Mouse (Mus musculus) left cerebral cortex, adult 2 months (tissue): ENCODE results near the gene Mpig6b. TPM values are rescaled to one million over a fixed set of nuclear protein-coding genes. Genes with fewer than 3 reads are reported as not detected.
A peak's percentile ranks its signal among the peaks of the same experiment; 100 is the strongest.

ENCODE experiments used
- DNase-seq, 2 experiments: peaks; one replicate each; pipeline ENCODE4 v3.0.0; 2021 to 2022; ENCODE audit warnings: low spot score in 2 of 2, mixed read lengths in 1 of 2; ENCODE audit errors: extremely low spot score in 1 of 2
- H3K27ac ChIP-seq: fragments of 200-600 bp; 2 replicates; pipeline ENCODE4 v1.8.1; 2022
- H3K4me3 ChIP-seq: fragments of 200-600 bp; 2 replicates; pipeline ENCODE4 v1.8.1; 2022
- CTCF ChIP-seq: fragments of 200-600 bp; IDR thresholded peaks from 2 replicates; pipeline ENCODE4 v1.8.1; 2022; ENCODE audit warnings: antibody characterized with exemption, mild to moderate bottlenecking, moderate library complexity
- intact Hi-C: fragments of 180-260 bp; cut with DNase I; formaldehyde crosslinking; loops from one replicate; pipeline ENCODE4 v1.15.1; 2025
- total RNA-seq, 2 experiments: library from RNA; stranded (reverse); gene quantifications; 2 replicates each; pipeline ENCODE4 v1.2.3; 2021

Mpig6b gene
- total RNA-seq, 2 experiments from 2014 or later: not detected

DNA sequence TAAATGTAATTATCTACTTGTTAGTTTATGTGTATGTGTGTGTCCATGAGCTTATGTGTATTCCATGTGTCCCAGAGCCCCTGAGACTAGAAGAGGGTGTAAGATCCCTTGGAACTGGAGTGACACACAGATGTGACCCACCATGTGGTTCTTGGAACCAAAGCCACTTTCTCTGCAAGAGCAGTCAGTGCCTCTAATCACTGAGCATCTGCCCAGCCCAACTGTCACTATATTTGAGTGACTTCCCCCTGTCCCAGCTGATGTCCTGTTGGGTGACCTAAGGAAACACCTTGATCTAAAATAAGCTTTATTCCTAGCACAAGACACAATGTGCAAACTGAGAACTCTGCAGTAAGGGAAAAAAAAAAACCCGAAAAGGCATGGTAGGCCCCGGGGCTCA is 37.7 kb downstream of the Mpig6b start:
- intact Hi-C loops: loop anchor here (10.0 kb wide), 1 partner anchor 206 kb away; the partner anchor contains the start of genes Atp6v1g2 and Nfkbil1
- TF ChIP-seq CTCF: no peak
- DNase-seq: no peak
- Histone ChIP-seq H3K4me3 (no peak overlapping the region), H3K27ac (no peak overlapping the region)

DNA sequence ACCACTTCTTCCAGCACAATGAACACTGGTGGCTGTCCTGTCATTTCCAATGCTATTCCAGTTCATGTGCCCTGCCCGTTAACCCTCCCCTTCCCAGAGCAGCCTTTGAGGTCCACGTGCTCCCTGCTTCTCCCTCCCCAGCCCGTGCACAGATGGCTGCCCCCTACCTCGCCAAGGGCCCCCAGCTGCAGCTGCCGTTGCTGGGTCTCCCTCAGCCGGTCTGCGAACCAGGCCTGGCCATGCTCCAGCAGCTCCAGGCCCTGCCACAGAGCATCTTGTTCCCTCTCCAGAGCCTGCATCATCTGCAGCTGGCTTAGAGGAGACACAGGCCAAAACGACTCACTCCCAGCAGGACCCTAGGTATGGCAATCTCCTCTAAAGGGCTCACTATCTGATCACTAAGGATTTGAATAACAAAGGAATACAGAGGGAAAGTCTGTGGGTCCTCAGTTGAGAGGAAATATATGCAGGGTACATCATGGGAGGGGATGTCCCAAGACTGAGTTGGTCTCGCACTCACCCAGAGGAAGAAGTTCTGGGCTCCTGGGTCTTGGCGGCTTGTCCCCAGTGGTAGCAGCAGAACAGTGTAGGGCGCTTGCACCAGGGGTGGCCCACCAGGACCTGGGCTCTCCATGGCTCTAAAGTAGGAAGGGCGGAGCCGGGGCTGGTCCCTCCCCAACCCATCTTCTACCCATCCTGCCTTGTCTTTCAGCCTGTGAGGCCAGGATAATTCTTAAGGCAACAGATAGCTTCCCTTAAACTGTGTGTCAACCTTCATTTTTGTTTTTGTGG is 38.5 kb downstream of the Mpig6b start, which contains the start of gene Sapcd1:
TSS of gene Sapcd1 (minus strand) at position 740 of the 792 bp plus-strand sequence.
- intact Hi-C loops: loop anchor here (10.0 kb wide), 1 partner anchor 207 kb away; the partner anchor contains the start of genes Atp6v1g2 and Nfkbil1
- DNase-seq: peak in 1 of 2 experiments; percentile 36
- TF ChIP-seq CTCF: no peak
- no peak within 1 kb of the TSS for H3K4me3 ChIP-seq
- H3K27ac ChIP-seq: no peak within 1 kb of the TSS

DNA sequence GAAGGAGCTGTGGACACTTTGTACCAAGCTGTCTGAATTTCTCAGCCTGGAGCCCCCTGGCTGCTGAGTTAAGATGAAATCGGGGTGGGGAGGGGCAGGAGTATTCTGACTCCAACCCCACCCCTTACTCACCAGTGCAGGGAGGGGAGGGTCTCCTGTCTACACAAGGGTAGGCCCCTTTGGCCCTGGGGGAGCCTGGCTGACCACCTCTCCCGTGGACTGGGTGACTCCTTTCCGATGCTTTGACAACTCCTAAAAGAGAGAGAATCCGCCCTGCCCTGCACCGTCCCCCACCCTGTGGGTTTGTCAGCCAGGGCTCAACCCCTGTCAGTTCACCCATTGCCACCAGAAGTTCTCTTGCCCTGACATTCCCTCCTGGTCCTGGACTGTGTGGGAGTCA is 39.8 kb downstream of the Mpig6b start:
- no peak for DNase-seq
- Histone ChIP-seq H3K27ac (no peak overlapping the region), H3K4me3 (no peak overlapping the region)
- no peak for TF ChIP-seq CTCF
- intact Hi-C loops: loop anchor here (10.0 kb wide), 1 partner anchor 209 kb away; the partner anchor contains the start of genes Atp6v1g2 and Nfkbil1

DNA sequence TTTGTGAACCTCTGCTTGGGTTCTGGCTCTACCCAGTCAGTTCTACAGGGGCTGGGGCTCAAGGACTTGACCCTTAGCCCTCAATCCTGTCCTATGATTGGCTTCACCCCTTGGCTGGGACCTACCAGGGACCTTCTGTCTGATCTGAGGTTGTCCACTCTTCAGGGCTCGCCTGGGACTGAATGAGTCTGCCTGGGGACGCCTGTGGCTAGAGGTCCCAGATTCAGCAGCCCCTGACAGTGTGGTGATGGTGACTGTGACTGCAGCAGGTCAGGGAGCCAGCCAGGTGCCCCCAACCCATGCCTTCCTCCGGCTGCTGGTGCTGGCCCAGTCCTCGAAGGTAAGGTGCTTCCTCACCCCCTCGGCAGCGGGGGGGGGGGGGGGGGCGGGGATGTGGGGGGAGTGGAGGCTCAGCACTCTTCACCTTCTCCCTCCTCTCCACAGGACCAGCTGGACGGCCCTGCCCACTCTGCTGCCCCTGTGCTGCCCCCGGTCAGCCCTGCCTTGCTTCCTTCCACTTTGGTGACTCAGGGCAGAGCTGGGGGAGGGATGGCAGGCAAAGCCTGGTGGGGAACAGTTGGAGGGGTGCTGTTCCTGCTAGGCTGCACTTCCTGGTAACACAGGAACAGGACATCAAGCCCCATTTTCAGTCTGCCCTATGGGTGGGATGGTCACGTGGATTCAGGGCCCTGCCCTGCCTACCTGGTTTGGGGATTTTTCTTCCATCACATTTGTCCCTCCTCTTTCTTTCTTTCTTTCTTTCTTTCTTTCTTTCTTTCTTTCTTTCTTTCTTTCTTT is 41.1 kb downstream of the Mpig6b start:
- intact Hi-C loops: loop anchor here (10.0 kb wide), 1 partner anchor 210 kb away; the partner anchor contains the start of genes Atp6v1g2 and Nfkbil1
- no peak for DNase-seq
- Histone ChIP-seq H3K27ac (no peak overlapping the region), H3K4me3 (no peak overlapping the region)
- no peak for TF ChIP-seq CTCF

DNA sequence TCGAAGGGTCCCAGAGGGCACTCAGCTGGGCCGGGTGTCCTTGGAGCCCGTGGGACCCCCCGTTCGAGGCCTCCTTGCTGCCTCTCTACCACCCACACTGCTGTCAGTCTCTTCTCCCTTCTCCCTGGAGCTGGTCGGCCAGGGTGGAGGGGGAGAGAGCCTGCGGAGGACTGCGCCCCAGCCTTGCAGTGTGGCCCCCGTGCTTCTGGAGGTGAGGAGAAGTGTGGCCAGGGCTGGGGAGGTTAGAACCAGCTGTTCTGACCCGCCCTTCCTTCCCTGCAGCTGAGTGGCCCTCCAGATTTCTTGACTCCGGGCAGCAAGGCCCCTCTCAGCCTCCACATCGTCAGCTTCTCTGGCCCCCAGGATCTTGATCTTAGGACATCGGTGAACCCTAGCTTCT is 41.7 kb downstream of the Mpig6b start:
- no peak for DNase-seq
- Histone ChIP-seq H3K27ac (no peak overlapping the region), H3K4me3 (no peak overlapping the region)
- intact Hi-C loops: loop anchor here (10.0 kb wide), 1 partner anchor 211 kb away; the partner anchor contains the start of genes Atp6v1g2 and Nfkbil1
- TF ChIP-seq CTCF: no peak

DNA sequence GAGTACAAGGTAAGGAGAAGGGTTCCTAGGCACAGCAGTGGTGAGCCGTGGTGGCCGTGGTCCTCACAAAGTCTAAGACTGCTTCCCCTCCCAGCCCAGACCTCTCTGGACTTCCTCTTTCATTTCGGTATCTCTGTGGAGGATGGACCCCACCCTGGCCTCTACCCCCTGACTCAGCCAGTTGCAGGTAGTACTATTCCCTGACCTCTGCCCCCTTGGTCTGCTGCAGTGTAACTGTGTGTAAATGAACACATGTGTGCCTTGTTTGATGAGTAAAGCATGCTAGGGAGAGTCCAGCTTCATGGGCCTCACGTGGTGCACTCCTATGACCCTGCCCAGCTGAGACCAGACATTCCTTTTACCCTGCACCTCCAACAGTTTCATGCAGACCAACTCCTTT is 42.2 kb downstream of the Mpig6b start:
- intact Hi-C loops: loop anchor here (10.0 kb wide), 1 partner anchor 211 kb away; the partner anchor contains the start of genes Atp6v1g2 and Nfkbil1
- no peak overlapping the region for H3K27ac ChIP-seq
- no peak for TF ChIP-seq CTCF

DNA sequence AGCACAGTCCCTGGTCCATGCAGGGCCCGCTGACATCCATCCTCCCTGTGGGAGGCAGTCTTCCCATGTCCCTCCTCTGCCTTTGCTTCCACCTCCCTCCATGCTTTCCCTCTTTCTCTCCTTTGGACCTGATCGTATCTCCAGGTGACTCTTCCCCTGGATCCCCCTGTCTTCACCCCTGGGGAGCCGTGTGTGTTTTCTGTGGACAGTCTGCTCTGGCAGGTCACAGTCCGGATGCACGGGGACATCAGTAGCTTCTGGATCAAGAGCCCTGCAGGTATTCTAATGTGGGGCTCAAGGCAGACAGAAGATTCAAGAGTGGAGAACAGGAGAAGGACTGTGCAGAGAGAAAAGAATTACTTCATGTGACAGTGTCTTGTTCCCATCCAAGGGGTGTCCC is 42.8 kb downstream of the Mpig6b start:
- intact Hi-C loops: loop anchor here (10.0 kb wide), 1 partner anchor 212 kb away; the partner anchor contains the start of genes Atp6v1g2 and Nfkbil1
- no peak for DNase-seq
- Histone ChIP-seq H3K4me3 (no peak overlapping the region), H3K27ac (no peak overlapping the region)
- no peak for TF ChIP-seq CTCF

More for the DNA sequence above, 42.2 kb downstream of the Mpig6b start:
- DNase-seq: no peak
- no peak overlapping the region for H3K4me3 ChIP-seq

DNA sequence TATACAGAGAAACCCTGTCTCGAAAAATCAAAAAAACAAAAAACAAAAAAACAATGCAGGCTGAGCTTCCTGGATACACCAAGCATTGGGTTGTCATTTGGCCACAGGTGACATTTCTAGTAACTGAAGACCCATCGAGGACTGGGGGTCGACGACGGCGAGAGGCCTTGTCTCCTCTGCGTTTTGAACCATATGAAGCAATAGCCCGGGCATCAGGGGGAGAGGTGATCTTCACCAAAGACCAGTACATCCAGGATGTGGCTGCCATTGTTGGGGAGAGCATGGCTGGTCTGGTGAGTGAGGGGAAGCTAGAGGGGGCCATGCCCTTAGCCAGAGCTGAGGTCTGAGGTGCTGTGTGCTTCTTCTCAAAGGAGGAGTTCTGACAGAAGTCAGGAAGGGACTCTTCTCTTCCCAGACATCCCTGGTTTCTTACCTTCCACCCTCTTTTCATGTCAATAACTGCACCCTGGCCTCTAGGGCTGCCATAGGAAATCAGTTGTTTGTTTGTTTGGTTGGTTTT is 43.4 kb downstream of the Mpig6b start:
- Histone ChIP-seq H3K27ac (no peak overlapping the region), H3K4me3 (no peak overlapping the region)
- intact Hi-C loops: loop anchor here (10.0 kb wide), 1 partner anchor 212 kb away; the partner anchor contains the start of genes Atp6v1g2 and Nfkbil1
- no peak for TF ChIP-seq CTCF
- DNase-seq: no peak

DNA sequence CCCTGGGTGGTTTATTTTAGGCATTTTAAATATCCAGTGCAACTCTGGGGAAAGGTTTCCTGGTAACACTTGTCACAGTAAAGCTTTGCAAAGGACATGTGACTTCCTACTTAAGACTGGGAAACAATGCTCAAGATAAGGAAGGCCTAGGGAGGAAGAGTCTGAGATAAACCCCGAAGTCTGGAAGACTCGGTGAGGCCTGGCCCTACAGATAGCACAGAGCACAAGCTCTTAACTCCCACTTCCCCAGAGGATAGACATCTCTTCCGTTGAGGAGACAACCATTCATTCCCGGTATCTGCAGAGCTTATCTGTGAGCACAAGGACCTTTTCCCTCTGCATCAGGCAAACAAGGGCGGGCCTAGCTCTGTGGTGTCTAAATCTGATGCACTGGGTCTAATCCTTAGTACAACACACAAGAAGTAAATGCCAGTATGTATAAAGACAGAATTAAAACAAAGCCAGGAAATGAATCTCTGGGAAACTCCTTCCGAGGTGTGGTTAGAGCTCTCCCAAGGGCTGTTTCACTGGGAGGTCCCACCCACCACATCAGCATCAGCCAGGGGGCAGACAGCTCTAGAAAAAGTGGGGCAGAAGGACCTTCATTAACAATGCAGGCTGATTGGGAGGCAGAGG is 44.0 kb downstream of the Mpig6b start:
- no peak for DNase-seq
- TF ChIP-seq CTCF: no peak
- intact Hi-C loops: loop anchor here (1.0 to 10.0 kb wide), 3 partner anchors 37 to 213 kb away; partner anchors contain the start of genes Atp6v1g2, Ddah2 and Nfkbil1
- Histone ChIP-seq H3K4me3 (no peak overlapping the region), H3K27ac (no peak overlapping the region)

DNA sequence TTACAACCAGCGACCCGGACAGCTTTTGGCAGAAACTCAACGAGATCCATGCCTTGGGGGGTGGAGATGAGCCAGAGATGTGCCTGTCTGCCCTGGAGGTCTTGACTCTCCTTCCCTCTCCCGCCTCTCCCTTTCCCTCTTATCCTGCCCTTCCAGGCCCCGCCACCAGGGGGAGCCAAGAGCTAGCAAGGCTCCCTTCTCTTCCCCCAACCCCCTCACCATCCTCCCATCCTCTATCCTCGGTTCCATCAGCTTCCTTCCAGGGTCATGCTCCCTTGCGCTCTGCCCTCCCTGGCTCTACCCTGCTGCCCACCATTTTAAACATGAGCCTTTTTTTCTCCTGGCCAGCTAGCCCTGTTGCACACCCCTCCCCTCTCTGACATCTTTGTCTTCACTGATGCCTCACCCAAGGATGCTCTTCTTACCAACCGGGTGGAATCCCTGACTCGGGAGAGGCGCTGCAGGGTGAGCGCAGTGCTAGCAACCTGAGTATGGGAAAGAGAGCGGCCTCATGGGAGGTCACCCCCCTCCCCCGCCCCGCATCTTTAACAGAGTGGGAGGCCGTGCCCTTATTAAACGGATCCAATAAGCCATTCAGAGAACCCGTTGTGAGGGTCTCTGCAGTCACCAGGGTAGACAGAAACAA is 44.7 kb downstream of the Mpig6b start:
- intact Hi-C loops: loop anchor here (1.0 to 10.0 kb wide), 3 partner anchors 38 to 214 kb away; partner anchors contain the start of genes Atp6v1g2, Ddah2 and Nfkbil1
- no peak overlapping the region for H3K27ac ChIP-seq
- TF ChIP-seq CTCF: peak; percentile 99
- DNase-seq: peak; percentile 81 to 87
- H3K4me3 ChIP-seq: no peak overlapping the region; the same call in 1 of the 2 replicates

DNA sequence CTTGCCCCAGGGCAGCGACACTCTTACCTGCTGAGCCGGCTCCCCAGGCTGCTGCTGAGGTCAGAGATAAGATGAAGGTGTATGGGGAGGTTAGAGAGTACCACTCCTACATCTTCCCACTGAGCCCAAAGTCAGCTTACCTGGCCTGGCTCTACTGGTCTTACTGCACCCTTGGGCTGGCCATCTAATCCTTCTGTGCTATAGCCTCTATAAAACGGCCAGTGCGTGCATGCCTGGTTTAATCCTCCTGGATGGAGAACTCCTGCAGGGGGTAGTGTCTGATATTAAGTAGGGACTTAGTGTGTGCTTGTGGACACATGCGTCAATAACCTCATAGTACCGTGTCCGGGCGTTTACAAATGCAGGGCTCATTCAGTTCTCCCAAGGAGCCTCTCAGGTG is 45.4 kb downstream of the Mpig6b start:
- H3K4me3 ChIP-seq: no peak overlapping the region
- no peak for DNase-seq
- TF ChIP-seq CTCF: no peak
- intact Hi-C loops: loop anchor here (10.0 kb wide), 1 partner anchor 214 kb away; the partner anchor contains the start of genes Atp6v1g2 and Nfkbil1
- no peak overlapping the region for H3K27ac ChIP-seq
